Mouse (Mus musculus): ENCODE data around the gene Rerg.
A peak's percentile ranks its signal among the peaks of the same experiment; 100 is the strongest.

Rerg gene

GRCm38 (mm10) chr6:137126861-137127260, 43.4 kb downstream of the Rerg start:
- DNase-seq, result no peak

GRCm38 (mm10) chr6:137126224-137126623, 44.1 kb downstream of the Rerg start:
- no peak for DNase-seq

GRCm38 (mm10) chr6:137125433-137125832, 44.9 kb downstream of the Rerg start:
- no peak for DNase-seq

GRCm38 (mm10) chr6:137125006-137125405, 45.3 kb downstream of the Rerg start:
- no peak for DNase-seq

- no peak for DNase-seq
Observed at GRCm38 (mm10) chr6:137116849-137117473, 53.3 kb downstream of the Rerg start.

GRCm38 (mm10) chr6:137114859-137115258, 55.4 kb downstream of the Rerg start:
- no peak for DNase-seq

- no peak for DNase-seq
Observed at GRCm38 (mm10) chr6:137111266-137111813, 59.0 kb downstream of the Rerg start.

DNA sequence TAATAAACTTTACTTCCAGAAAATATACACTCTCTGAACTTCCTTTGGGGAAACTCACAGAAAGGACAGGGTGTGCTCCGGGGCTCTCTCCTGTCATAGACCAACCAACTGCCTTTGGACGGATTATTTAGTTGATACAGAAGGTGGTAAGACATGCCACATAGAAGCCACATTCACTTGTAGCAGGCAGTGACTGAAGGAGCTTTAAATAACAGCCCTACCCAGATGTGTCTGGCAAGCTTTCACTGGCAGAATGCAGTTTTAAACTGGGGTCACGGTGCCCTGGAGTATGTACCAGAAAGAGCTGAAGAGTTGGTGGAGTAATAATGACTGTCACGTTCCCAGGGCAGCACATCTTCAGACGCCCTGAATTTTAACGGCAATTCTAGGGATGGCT, 59.5 kb downstream of the Rerg start:
- no peak for DNase-seq

DNA sequence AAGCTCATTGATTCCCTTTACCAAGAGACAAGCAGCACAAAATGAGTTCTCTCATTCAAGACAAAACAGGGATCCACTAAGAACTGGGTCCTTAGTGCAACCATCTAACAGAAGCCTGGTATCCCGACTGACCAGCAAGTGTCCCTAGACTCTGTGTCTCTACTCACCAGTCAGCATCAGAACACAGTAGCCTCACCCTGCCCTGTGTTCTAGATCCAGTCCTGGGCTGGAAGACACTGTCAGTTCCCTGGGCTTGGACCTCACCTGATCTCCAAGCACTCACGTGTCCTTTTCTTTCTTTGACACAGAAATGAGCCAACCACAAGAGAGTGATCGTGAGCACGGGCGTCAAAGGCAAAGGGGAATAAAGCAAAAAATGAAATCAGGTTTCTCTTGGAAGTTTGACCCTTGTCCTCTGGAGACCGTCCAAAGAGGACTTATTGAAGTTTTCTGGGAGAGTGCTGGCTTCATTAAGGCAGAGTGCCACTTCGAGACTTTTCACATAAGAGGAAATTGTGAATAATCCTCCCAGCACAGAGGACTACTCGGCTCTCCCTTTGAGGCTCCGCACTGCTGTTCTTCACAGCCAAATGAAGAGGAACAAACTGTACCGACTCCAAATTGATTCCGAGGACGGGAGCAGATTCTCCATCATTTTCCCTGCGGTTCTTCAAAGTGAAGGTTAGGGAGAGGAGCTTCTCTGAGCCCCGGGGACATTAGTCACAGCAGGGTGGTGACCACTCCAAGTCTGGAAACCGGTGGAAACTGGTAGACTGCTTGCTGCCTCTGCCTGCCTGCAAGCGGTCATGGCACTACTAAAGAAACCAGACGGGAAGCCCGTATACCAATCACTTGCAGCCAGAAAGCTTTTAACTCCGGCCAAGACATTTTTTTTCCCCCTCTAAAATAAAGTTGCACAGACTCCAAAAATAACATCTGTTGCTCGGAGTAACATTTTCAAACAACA, 60.2 kb downstream of the Rerg start:
- DNase-seq, result peak; percentile 2

GRCm38 (mm10) chr6:137105285-137105684, 65.0 kb downstream of the Rerg start:
- DNase-seq, result no peak

- DNase-seq, result no peak
Observed at GRCm38 (mm10) chr6:137102662-137103179, 67.6 kb downstream of the Rerg start.

- no peak for DNase-seq
Observed at GRCm38 (mm10) chr6:137101886-137102661, 68.2 kb downstream of the Rerg start.

DNA sequence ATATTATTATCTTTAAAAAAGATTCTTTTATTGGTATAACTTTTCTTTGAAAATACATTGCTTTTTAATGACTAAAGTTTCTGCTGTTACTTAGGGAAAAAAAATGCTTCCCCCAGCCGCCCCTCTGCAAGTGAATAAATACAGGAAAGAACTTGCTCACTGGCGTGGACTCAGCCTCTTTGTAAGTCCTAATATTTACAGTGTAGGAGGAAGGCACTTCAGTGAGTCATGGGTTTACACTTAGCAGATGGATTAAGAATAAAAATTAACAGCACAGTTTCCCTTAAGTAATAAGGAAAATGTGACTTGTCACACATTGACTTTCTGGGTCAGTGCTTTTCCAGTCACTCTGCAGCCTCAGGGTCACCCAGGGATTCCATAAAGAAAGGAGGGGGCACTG, 70.0 kb downstream of the Rerg start:
- DNase-seq, result no peak

GRCm38 (mm10) chr6:137098232-137099191, 71.8 kb downstream of the Rerg start:
- DNase-seq, result no peak

GRCm38 (mm10) chr6:137094475-137094874, 75.8 kb downstream of the Rerg start:
- DNase-seq, result no peak

DNA sequence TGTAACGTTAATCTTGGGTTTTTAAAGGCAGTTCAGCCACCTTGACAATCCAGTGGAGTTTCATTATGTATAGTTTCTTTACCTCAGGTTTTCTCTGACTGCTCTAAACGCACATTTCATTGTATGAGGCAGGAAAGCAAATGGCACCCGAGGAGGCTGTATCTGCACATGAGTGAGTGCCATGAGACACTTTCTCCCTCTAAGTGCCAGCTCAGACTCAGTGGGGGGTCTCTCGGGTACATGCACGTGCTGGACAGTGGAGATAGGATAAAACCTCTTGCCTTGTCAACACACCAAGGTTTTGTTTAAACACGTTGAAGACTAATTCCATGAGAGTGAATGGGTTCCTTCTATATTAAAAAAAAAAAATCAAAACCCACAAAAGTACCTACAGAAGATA, 81.8 kb downstream of the Rerg start:
- DNase-seq, result no peak

DNA sequence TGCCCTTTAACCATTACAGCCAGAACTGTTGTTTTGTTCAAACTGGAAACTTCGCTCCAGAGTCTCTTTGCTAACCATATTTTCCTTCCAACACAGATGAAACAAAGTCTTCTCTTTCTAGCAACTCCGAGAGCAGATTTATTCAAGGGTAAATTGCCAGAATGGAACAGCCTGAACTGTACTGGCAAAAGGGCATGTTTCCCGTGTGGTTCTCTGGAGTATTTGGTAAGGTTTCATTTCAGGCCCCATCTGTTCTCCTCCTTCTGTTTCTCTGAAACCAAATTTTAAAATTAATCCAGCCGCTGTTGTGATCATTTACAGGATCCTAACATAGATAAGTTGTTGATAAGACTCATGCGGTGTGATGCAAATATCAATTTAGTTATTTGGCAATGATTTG, 82.3 kb downstream of the Rerg start:
- DNase-seq, result peak; percentile 5

GRCm38 (mm10) chr6:137087470-137087869, 82.8 kb downstream of the Rerg start:
- no peak for DNase-seq

DNA sequence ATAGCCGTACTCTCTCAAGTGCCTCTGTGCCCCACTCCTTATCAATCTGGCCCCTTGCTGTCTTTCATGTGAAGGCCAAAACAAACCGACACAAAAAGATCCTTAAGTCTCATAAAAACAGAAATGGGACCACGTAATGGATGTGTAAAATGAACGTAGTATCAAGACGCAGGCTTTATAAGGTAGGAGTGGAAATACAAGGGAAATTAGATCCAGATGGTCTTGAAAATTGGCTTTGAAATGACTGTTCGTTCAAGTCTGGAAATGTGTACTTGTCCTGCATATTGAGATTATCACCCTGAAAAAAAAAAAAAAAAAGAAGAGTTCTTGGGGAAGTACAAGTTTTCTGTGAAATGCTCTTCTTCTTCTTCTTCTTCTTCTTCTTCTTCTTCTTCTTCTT, 90.6 kb downstream of the Rerg start:
- DNase-seq, result no peak

GRCm38 (mm10) chr6:137076731-137077130, 93.6 kb downstream of the Rerg start:
- no peak for DNase-seq

DNA sequence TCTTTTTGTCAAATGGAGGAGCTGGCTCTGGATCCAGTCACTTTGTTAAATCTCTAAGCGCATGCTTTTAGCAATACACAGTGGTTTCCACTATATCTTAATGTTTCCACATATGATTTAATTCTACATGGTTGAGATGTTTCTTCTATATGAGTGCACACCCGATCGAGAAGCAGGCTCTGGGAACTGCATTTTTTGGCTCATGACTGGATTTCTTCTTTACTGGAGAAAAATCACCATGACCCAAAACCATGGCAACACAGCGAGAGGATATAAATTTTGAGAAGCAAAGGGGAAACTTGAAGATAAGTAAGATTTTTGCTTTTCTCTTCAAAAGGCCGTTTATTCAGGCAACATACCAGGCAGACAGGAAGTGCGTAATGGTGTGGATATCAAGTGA, 94.1 kb downstream of the Rerg start:
- no peak for DNase-seq

DNA sequence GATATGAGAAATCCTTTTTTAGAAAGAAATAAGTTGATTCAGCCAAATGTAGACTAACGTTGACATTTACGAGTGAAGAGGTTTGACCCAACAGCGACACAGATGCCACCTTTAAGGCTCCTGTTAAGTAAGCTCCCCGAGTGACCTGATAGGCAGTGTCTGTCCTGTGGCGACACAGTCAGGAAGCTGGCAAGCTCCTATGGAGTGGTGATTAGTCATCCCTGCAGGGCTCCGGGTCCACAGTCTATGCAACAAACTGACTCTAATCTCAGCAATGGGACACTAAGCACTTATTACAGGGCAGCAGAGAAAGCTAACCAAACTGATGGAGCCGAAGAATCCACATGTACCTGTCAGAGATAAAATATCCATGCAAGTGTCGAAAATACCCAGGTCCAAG, 98.0 kb downstream of the Rerg start:
- no peak for DNase-seq
